Mouse (Mus musculus) kidney, adult 2 months (tissue): Measurements from ENCODE around the gene Acvr1c. TPM values are rescaled to one million over a fixed set of nuclear protein-coding genes. Genes with fewer than 3 reads are reported as not detected.

Experiments
- DNase-seq: peaks from one replicate; pipeline ENCODE4 v3.0.0; 2021
- H3K27ac ChIP-seq: fragments of 200-500 bp; 2 replicates; pipeline ENCODE4 v1.5.1; 2012; ENCODE audit warnings: low read depth, low read length, control low read depth, inconsistent platforms; ENCODE audit not compliant: insufficient read depth
- H3K27me3 ChIP-seq: fragments of 200-500 bp; replicated peaks from 2 replicates; pipeline ENCODE4 v1.6.1; 2012; ENCODE audit warnings: mild to moderate bottlenecking, moderate library complexity, low read length, inconsistent platforms; ENCODE audit not compliant: control insufficient read depth, insufficient read depth
- H3K36me3 ChIP-seq: fragments of 200-500 bp; 2 replicates; pipeline ENCODE4 v1.6.1; 2012; ENCODE audit warnings: mild to moderate bottlenecking, moderate library complexity, low read length, inconsistent platforms; ENCODE audit not compliant: control insufficient read depth, insufficient read depth
- H3K4me1 ChIP-seq: fragments of 200-500 bp; 2 replicates; pipeline ENCODE4 v1.6.1; 2011; ENCODE audit warnings: low read length; ENCODE audit not compliant: control insufficient read depth, insufficient read depth
- H3K4me3 ChIP-seq: fragments of 200-500 bp; 2 replicates; pipeline ENCODE4 v1.5.1; 2011; ENCODE audit warnings: mild to moderate bottlenecking, low read depth, low read length, control low read depth; ENCODE audit not compliant: insufficient read depth
- CTCF ChIP-seq: fragments of 200-500 bp; conservative IDR thresholded peaks from 2 replicates; pipeline ENCODE4 v1.5.1; 2011; ENCODE audit warnings: low read depth, mild to moderate bottlenecking, control low read depth, low read length, moderate library complexity, mixed read lengths; ENCODE audit not compliant: insufficient read depth, insufficient read length
- POLR2A ChIP-seq: fragments of 200-500 bp; IDR thresholded peaks from one replicate; pipeline ENCODE4 v1.6.1; 2011; ENCODE audit warnings: low read depth, low read length, control low read depth
- WGBS: fragments of 180-500 bp; shearing (Covaris S2); methylation state at CpG from one replicate; pipeline ENCODE4 v1.1.7; 2018; 5-methylcytosine and 5-hydroxymethylcytosine counted together
- polyA plus RNA-seq: library from polyadenylated mRNA; depleted of rRNA; stranded (reverse); fragments of >200 nt; gene quantifications from 2 replicates; pipeline ENCODE4 v1.2.3, GENCODE M21; 2012; rRNA removed

The Acvr1c gene
- polyA plus RNA-seq, 1 experiment: 1.6 TPM

GRCm38 (mm10) chr2:58282259-58282910, 75.3 kb downstream of the Acvr1c start:
- Histone ChIP-seq H3K27ac (no peak overlapping the region), H3K36me3 (no peaks in the 10 kb centered on the region), H3K4me3 (no peak overlapping the region), H3K27me3 (no peaks in the 10 kb centered on the region), H3K4me1 (no peaks in the 10 kb centered on the region)
- peak; percentile 74 for TF ChIP-seq CTCF
- TF ChIP-seq POLR2A: no peak
- DNase-seq: peak; percentile 74
- 46% methylated on average over 8 of the region's 8 CpGs for WGBS

- no peak overlapping the region for H3K4me3 ChIP-seq
- no peaks in the 10 kb centered on the region for H3K4me1 ChIP-seq
- 77% methylated on average over 3 of the region's 3 CpGs for whole genome bisulfite sequencing
- no peaks in the 10 kb centered on the region for H3K36me3 ChIP-seq
- H3K27me3 ChIP-seq: no peaks in the 10 kb centered on the region
- H3K27ac ChIP-seq: no peak overlapping the region
- TF ChIP-seq POLR2A (no peak), CTCF (no peak)
- no peak for DNase-seq
Observed at GRCm38 (mm10) chr2:58281046-58281445, 76.6 kb downstream of the Acvr1c start.

GRCm38 (mm10) chr2:58279163-58279562, 78.5 kb downstream of the Acvr1c start:
- WGBS: 83% methylated on average over 5 of the region's 5 CpGs
- H3K27ac ChIP-seq: no peak overlapping the region
- H3K4me1 ChIP-seq: no peaks in the 10 kb centered on the region
- no peaks in the 10 kb centered on the region for H3K27me3 ChIP-seq
- no peak overlapping the region for H3K4me3 ChIP-seq
- no peak for TF ChIP-seq CTCF
- no peak for TF ChIP-seq POLR2A
- no peak for DNase-seq
- no peaks in the 10 kb centered on the region for H3K36me3 ChIP-seq

- no peak for DNase-seq
- Histone ChIP-seq H3K27ac (no peak overlapping the region), H3K4me3 (no peak overlapping the region), H3K4me1 (no peaks in the 10 kb centered on the region), H3K27me3 (no peaks in the 10 kb centered on the region), H3K36me3 (no peaks in the 10 kb centered on the region)
- WGBS: 88% methylated on average over 7 of the region's 7 CpGs
- TF ChIP-seq CTCF: no peak
- no peak for TF ChIP-seq POLR2A
Observed at GRCm38 (mm10) chr2:58276454-58276853, 81.2 kb downstream of the Acvr1c start.

GRCm38 (mm10) chr2:58240639-58241038, 117.1 kb downstream of the Acvr1c start:
- TF ChIP-seq CTCF (no peak), POLR2A (no peak)
- H3K36me3 ChIP-seq: no peaks in the 10 kb centered on the region
- H3K4me3 ChIP-seq: no peak overlapping the region
- no peak overlapping the region for H3K27ac ChIP-seq
- DNase-seq: no peak
- WGBS: 80% methylated on average over 4 of the region's 4 CpGs
- H3K4me1 ChIP-seq: no peaks in the 10 kb centered on the region
- H3K27me3 ChIP-seq: no peaks in the 10 kb centered on the region

GRCm38 (mm10) chr2:58237487-58237886, 120.2 kb downstream of the Acvr1c start:
- no peak overlapping the region for H3K27ac ChIP-seq
- no peaks in the 10 kb centered on the region for H3K4me1 ChIP-seq
- no peak overlapping the region for H3K4me3 ChIP-seq
- TF ChIP-seq CTCF (no peak), POLR2A (no peak)
- no peaks in the 10 kb centered on the region for H3K36me3 ChIP-seq
- no peak for DNase-seq
- no peaks in the 10 kb centered on the region for H3K27me3 ChIP-seq
- WGBS: 61% methylated on average over 2 of the region's 2 CpGs

Other genes starting within 250 kb of the Acvr1c start
- gene Cytip, start 162.4 kb downstream of the Acvr1c start, polyA plus RNA-seq: 22.0 and 23.1 TPM in 2 replicates
- gene Gm17409, start 112.2 kb upstream of the Acvr1c start, polyA plus RNA-seq: not detected in 2 replicates
- gene Acvr1, start 209.3 kb upstream of the Acvr1c start, polyA plus RNA-seq: 5.6 and 6.3 TPM in 2 replicates
- 14.0 and 15.5 TPM in 2 replicates for gene Upp2, start 209.4 kb upstream of the Acvr1c start, polyA plus RNA-seq